Mouse (Mus musculus): ENCODE data around the gene Cd3eap. TPM values are rescaled to one million over a fixed set of nuclear protein-coding genes. Genes with fewer than 3 reads are reported as not detected.

Cd3eap gene
- polyA plus RNA-seq, 1 experiment, result 7.5 TPM

- under 1% methylated on average over 58 of the region's 58 CpGs for WGBS
- peaks cover 14% of the 10 kb centered on the region for H3K27me3 ChIP-seq (ENCODE audit: control insufficient read depth, insufficient read depth, low read length)
- peak; percentile 95 for DNase-seq
- TF ChIP-seq CTCF (IDR thresholded peaks at IDR 0.05; ENCODE audit: borderline replicate concordance, control insufficient read depth, extremely low read depth, insufficient read depth, low read length, poor library complexity), result peak; percentile 57; the same call in 1 of the 2 replicates
- no peak for TF ChIP-seq POLR2A (IDR thresholded peaks at IDR 0.05; ENCODE audit: control insufficient read depth, extremely low read depth, insufficient read depth, low read length, poor library complexity)
- peak overlapping the region; percentile 29; the same call in 1 of the 2 replicates for H3K27ac ChIP-seq (ENCODE audit: control insufficient read depth, insufficient read depth, low read length)
- H3K4me1 ChIP-seq (replicated peaks; ENCODE audit: control insufficient read depth, insufficient read depth, low read length), result peaks cover 27% of the 10 kb centered on the region
- peak overlapping the region; percentile 57 for H3K4me3 ChIP-seq (ENCODE audit: control insufficient read depth, insufficient read depth, low read length)
- H3K36me3 ChIP-seq (ENCODE audit: control insufficient read depth, insufficient read depth, low read length), result no peaks in the 10 kb centered on the region
Observed at GRCm38 (mm10) chr7:19308454-19309277, 50.6 kb downstream of the Cd3eap start.

DNA sequence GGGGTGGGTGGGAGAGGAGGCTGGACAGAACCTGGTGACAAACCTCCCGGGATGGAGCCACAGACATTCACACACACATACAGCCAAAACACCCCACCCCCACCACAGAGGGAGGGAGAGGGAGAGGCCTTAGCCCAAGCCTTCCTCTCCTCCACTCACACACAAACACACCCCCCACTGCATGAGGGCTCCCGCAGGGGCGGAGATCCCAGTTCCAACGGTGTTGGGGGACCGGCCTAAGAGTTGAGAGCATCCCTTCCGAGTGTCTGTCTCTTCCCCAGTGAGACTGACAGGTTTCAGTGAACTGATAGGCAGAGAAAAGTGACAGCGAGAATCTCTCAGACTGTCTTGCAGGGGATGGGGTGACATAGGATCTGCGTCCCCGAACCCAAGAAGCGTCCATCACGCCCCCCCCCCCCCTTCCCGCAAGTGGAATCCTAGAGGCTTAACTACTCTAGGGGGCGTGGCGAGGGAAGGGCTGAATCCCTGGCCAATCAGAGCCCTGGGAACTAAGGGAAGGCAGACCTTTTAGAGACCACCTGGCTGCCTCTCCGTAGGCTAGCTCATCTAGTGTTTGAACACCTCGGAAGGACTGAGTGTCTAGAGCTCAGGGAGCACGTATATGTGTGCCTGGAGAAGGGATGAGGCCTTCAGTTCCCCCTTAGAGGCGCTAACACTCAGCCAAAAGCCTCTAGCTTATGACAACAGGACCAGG is 51.4 kb downstream of the Cd3eap start:
- H3K4me3 ChIP-seq (ENCODE audit: control insufficient read depth, insufficient read depth, low read length), result peak overlapping the region; percentile 57
- no peaks in the 10 kb centered on the region for H3K36me3 ChIP-seq (ENCODE audit: control insufficient read depth, insufficient read depth, low read length)
- peak overlapping the region; percentile 29; the same call in 1 of the 2 replicates for H3K27ac ChIP-seq (ENCODE audit: control insufficient read depth, insufficient read depth, low read length)
- H3K27me3 ChIP-seq (ENCODE audit: control insufficient read depth, insufficient read depth, low read length), result peaks cover 14% of the 10 kb centered on the region
- 7% methylated on average over 18 of the region's 18 CpGs for WGBS
- peaks cover 29% of the 10 kb centered on the region for H3K4me1 ChIP-seq (replicated peaks; ENCODE audit: control insufficient read depth, insufficient read depth, low read length)
- peak; percentile 54 for DNase-seq
- TF ChIP-seq CTCF (IDR thresholded peaks at IDR 0.05; ENCODE audit: borderline replicate concordance, control insufficient read depth, extremely low read depth, insufficient read depth, low read length, poor library complexity) (no peak), POLR2A (IDR thresholded peaks at IDR 0.05; ENCODE audit: control insufficient read depth, extremely low read depth, insufficient read depth, low read length, poor library complexity) (no peak)

DNA sequence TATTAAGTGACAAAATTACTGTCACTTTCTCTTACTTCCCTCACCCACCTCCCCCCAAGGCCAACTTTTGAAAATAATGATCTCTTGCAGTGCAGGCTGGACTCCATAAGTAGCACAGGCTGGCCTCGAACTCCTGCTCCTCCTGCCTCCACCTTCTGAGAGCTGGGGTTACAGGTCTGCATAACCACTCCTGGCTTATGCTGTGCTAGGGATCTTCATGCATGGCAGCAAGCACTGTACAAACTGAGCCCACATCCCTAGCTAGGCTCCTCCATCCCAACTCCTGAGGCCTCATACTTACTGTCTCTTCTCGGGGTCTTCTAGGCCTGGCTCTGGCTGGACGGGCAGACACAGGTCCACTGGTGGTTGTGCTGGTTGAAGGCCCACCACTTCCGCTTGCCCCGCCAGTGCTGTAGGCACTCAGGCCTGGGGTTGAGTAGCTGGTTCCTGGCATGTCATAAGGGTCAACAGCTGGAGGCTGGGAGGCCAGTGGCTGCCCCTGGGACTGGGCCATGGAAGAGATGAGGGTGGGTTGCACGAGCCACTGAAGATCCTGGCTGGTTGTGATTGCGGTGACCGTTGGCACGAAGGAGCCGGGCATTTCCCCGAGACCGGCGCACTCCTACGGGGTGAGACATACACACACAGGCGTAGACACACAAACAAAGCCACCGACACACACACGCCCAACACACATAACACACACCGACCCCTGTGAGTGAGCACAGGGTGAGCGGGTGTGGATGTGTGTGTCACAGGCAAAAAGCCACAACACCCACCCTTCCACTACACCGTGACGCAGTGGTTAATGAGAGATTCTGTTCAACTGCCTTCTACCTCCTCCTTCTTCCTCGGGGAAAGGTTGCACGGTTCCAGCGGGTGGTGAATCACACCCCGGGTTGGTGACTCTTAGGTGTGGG is 52.2 kb downstream of the Cd3eap start:
- Histone ChIP-seq H3K4me3 (ENCODE audit: control insufficient read depth, insufficient read depth, low read length) (no peak overlapping the region), H3K4me1 (replicated peaks; ENCODE audit: control insufficient read depth, insufficient read depth, low read length) (peaks cover 29% of the 10 kb centered on the region), H3K27ac (ENCODE audit: control insufficient read depth, insufficient read depth, low read length) (no peak overlapping the region), H3K27me3 (ENCODE audit: control insufficient read depth, insufficient read depth, low read length) (peaks cover 15% of the 10 kb centered on the region), H3K36me3 (ENCODE audit: control insufficient read depth, insufficient read depth, low read length) (no peaks in the 10 kb centered on the region)
- no peak for DNase-seq
- TF ChIP-seq CTCF (IDR thresholded peaks at IDR 0.05; ENCODE audit: borderline replicate concordance, control insufficient read depth, extremely low read depth, insufficient read depth, low read length, poor library complexity) (no peak), POLR2A (IDR thresholded peaks at IDR 0.05; ENCODE audit: control insufficient read depth, extremely low read depth, insufficient read depth, low read length, poor library complexity) (no peak)
- WGBS, result 89% methylated on average over 25 of the region's 25 CpGs

Other genes with a start within 250 kb of the Cd3eap start
- 0.24 and 0.31 TPM in 2 replicates for gene Gm4969, start 241.1 kb downstream of the Cd3eap start, polyA plus RNA-seq (2012; rRNA removed)
- 29.2 and 30.1 TPM in 2 replicates for gene Fbxo46, start 239.6 kb downstream of the Cd3eap start, polyA plus RNA-seq (2012; rRNA removed)
- 15.3 and 18.2 TPM in 2 replicates for gene Qpctl, start 210.2 kb downstream of the Cd3eap start, polyA plus RNA-seq (2012; rRNA removed)
- 32.8 and 36.7 TPM in 2 replicates for gene Snrpd2, start 209.8 kb downstream of the Cd3eap start, polyA plus RNA-seq (2012; rRNA removed)
- gene Gipr, start 193.4 kb downstream of the Cd3eap start, polyA plus RNA-seq (2012; rRNA removed), result 0.73 and 0.79 TPM in 2 replicates
- 38.9 and 40.3 TPM in 2 replicates for gene Eml2, start 183.1 kb downstream of the Cd3eap start, polyA plus RNA-seq (2012; rRNA removed)
- 4.2 and 5.5 TPM in 2 replicates for gene Gpr4, start 146.9 kb downstream of the Cd3eap start, polyA plus RNA-seq (2012; rRNA removed)
- 46.5 and 46.7 TPM in 2 replicates for gene Opa3, start 131.1 kb downstream of the Cd3eap start, polyA plus RNA-seq (2012; rRNA removed)
- gene Vasp, start 87.7 kb downstream of the Cd3eap start, polyA plus RNA-seq (2012; rRNA removed), result 325 and 327 TPM in 2 replicates
- gene Ppm1n, start 79.4 kb downstream of the Cd3eap start, polyA plus RNA-seq (2012; rRNA removed), result 0.57 and 0.63 TPM in 2 replicates
- 3.0 and 19.9 TPM in 2 replicates for gene Rtn2, start 76.9 kb downstream of the Cd3eap start, polyA plus RNA-seq (2012; rRNA removed)
- 1.8 and 1.9 TPM in 2 replicates for gene Fosb, start 49.4 kb downstream of the Cd3eap start, polyA plus RNA-seq (2012; rRNA removed)
- 62.3 and 63.6 TPM in 2 replicates for gene Ercc1, start 14.7 kb downstream of the Cd3eap start, polyA plus RNA-seq (2012; rRNA removed)
- gene Ppp1r13l, start 266 bp upstream of the Cd3eap start, polyA plus RNA-seq (2012; rRNA removed), result 13.6 and 14.2 TPM in 2 replicates
- gene Ercc2, start 22.5 kb upstream of the Cd3eap start, polyA plus RNA-seq (2012; rRNA removed), result 134 and 137 TPM in 2 replicates
- 73.1 and 87.0 TPM in 2 replicates for gene Klc3, start 44.6 kb upstream of the Cd3eap start, polyA plus RNA-seq (2012; rRNA removed)
- gene Ckm, start 45.3 kb upstream of the Cd3eap start, polyA plus RNA-seq (2012; rRNA removed), result 19.3 and 332 TPM in 2 replicates
- 36.3 and 48.8 TPM in 2 replicates for gene Mark4, start 99.3 kb upstream of the Cd3eap start, polyA plus RNA-seq (2012; rRNA removed)
- 0.94 and 1.0 TPM in 2 replicates for gene Exoc3l2, start 103.8 kb upstream of the Cd3eap start, polyA plus RNA-seq (2012; rRNA removed)
- gene Bloc1s3, start 148.9 kb upstream of the Cd3eap start, polyA plus RNA-seq (2012; rRNA removed), result 13.2 and 15.5 TPM in 2 replicates
- gene Trappc6a, start 148.9 kb upstream of the Cd3eap start, polyA plus RNA-seq (2012; rRNA removed), result 86.7 and 90.2 TPM in 2 replicates
- 1.1 and 1.2 TPM in 2 replicates for gene Nkpd1, start 158.4 kb upstream of the Cd3eap start, polyA plus RNA-seq (2012; rRNA removed)
- 130 and 137 TPM in 2 replicates for gene Ppp1r37, start 203.6 kb upstream of the Cd3eap start, polyA plus RNA-seq (2012; rRNA removed)
- 4.5 and 4.7 TPM in 2 replicates for gene Zfp296, start 217.8 kb upstream of the Cd3eap start, polyA plus RNA-seq (2012; rRNA removed)
- gene Gemin7, start 218.1 kb upstream of the Cd3eap start, polyA plus RNA-seq (2012; rRNA removed), result 121 and 130 TPM in 2 replicates
- gene Clasrp, start 245.0 kb upstream of the Cd3eap start, polyA plus RNA-seq (2012; rRNA removed), result 240 and 315 TPM in 2 replicates